Mouse (Mus musculus): ENCODE measurements at regions not wholly inside any gene's neighbourhood (a gene's known extent, or its start where the extent isn't known, plus 50 kb on each side); places are given as distances from the start of the nearest gene placed in this dataset.
A peak's percentile ranks its signal among the peaks of the same experiment; 100 is the strongest.
"Not testable (repeated sequence)": the region's sequence is repeated elsewhere in the genome, so short reads cannot be mapped to it uniquely, and the experiment has no call there.

- H3K4me1 ChIP-seq; H3K4me2 ChIP-seq; H3K4me3 ChIP-seq; H3K36me3 ChIP-seq; H3K9me3 ChIP-seq (replicated peaks); H3K27me3 ChIP-seq (replicated peaks); H3K9ac ChIP-seq; H3K27ac ChIP-seq; ATAC-seq: not testable (repeated sequence)
- 45% methylated on average over 6 of the region's 6 CpGs for WGBS (ENCODE audit: insufficient replicate concordance)
These were observed 448.6 kb upstream of the Cobl start for GRCm38 (mm10) chr11:12913401-12913800.

- peak; percentile 42; the same call in 1 of the 2 replicates for ATAC-seq
- Histone ChIP-seq H3K4me2 (no peak overlapping the region), H3K9me3 (replicated peaks) (no peaks in the 10 kb centered on the region), H3K4me1 (no peaks in the 10 kb centered on the region), H3K27me3 (replicated peaks) (no peaks in the 10 kb centered on the region), H3K4me3 (no peak overlapping the region), H3K36me3 (no peaks in the 10 kb centered on the region), H3K27ac (no peak overlapping the region), H3K9ac (no peak overlapping the region)
- 29% methylated on average over 1 of the region's 1 CpGs for WGBS (ENCODE audit: insufficient replicate concordance)
These were observed 409.0 kb upstream of the Cobl start for GRCm38 (mm10) chr11:12873712-12874111.

GRCm38 (mm10) chr11:12872802-12873201 is 408.0 kb upstream of the Cobl start:
- 54% methylated on average over 2 of the region's 2 CpGs for WGBS (ENCODE audit: insufficient replicate concordance)

GRCm38 (mm10) chr11:12872399-12872798 is 407.6 kb upstream of the Cobl start:
- no peak for ATAC-seq

More at GRCm38 (mm10) chr11:12872802-12873201, 408.0 kb upstream of the Cobl start:
- no peaks in the 10 kb centered on the region for H3K27me3 ChIP-seq (replicated peaks)
- H3K36me3 ChIP-seq, result no peaks in the 10 kb centered on the region
- H3K27ac ChIP-seq, result no peak overlapping the region
- H3K4me2 ChIP-seq, result no peak overlapping the region
- H3K4me1 ChIP-seq, result no peaks in the 10 kb centered on the region
- no peaks in the 10 kb centered on the region for H3K9me3 ChIP-seq (replicated peaks)
- ATAC-seq, result peak; percentile 72
- no peak overlapping the region for H3K9ac ChIP-seq
- H3K4me3 ChIP-seq, result no peak overlapping the region

GRCm38 (mm10) chr11:12867541-12867940 is 402.8 kb upstream of the Cobl start:
- H3K4me3 ChIP-seq, result no peak overlapping the region
- H3K9me3 ChIP-seq (replicated peaks), result no peaks in the 10 kb centered on the region
- no peaks in the 10 kb centered on the region for H3K36me3 ChIP-seq
- H3K4me2 ChIP-seq, result no peak overlapping the region
- H3K4me1 ChIP-seq, result no peaks in the 10 kb centered on the region
- no peak overlapping the region for H3K9ac ChIP-seq
- ATAC-seq, result no peak
- H3K27me3 ChIP-seq (replicated peaks), result no peaks in the 10 kb centered on the region
- no peak overlapping the region for H3K27ac ChIP-seq

More at GRCm38 (mm10) chr11:12872399-12872798, 407.6 kb upstream of the Cobl start:
- no peaks in the 10 kb centered on the region for H3K36me3 ChIP-seq
- no peaks in the 10 kb centered on the region for H3K9me3 ChIP-seq (replicated peaks)
- no peaks in the 10 kb centered on the region for H3K4me1 ChIP-seq
- no peak overlapping the region for H3K9ac ChIP-seq
- H3K4me3 ChIP-seq, result no peak overlapping the region
- peak overlapping the region; percentile 48; the same call in 1 of the 2 replicates for H3K27ac ChIP-seq
- no peak overlapping the region for H3K4me2 ChIP-seq
- WGBS (ENCODE audit: insufficient replicate concordance), result 0% methylated on average over 1 of the region's 1 CpGs
- no peaks in the 10 kb centered on the region for H3K27me3 ChIP-seq (replicated peaks)

- no peak overlapping the region for H3K4me2 ChIP-seq
- no peaks in the 10 kb centered on the region for H3K36me3 ChIP-seq
- no peak overlapping the region for H3K4me3 ChIP-seq
- no peak overlapping the region for H3K9ac ChIP-seq
- ATAC-seq, result no peak
- no peaks in the 10 kb centered on the region for H3K27me3 ChIP-seq (replicated peaks)
- no peaks in the 10 kb centered on the region for H3K9me3 ChIP-seq (replicated peaks)
- no peaks in the 10 kb centered on the region for H3K4me1 ChIP-seq
- no peak overlapping the region for H3K27ac ChIP-seq
- WGBS (ENCODE audit: insufficient replicate concordance), result 62% methylated on average over 2 of the region's 2 CpGs
These were observed 400.4 kb upstream of the Cobl start for GRCm38 (mm10) chr11:12865034-12865620.

- no peak overlapping the region for H3K4me3 ChIP-seq
- ATAC-seq, result no peak
- 32% methylated on average over 1 of the region's 1 CpGs for WGBS (ENCODE audit: insufficient replicate concordance)
- no peaks in the 10 kb centered on the region for H3K4me1 ChIP-seq
- no peaks in the 10 kb centered on the region for H3K36me3 ChIP-seq
- no peaks in the 10 kb centered on the region for H3K27me3 ChIP-seq (replicated peaks)
- no peak overlapping the region for H3K27ac ChIP-seq
- H3K9ac ChIP-seq, result no peak overlapping the region
- no peak overlapping the region for H3K4me2 ChIP-seq
- no peaks in the 10 kb centered on the region for H3K9me3 ChIP-seq (replicated peaks)
These were observed 394.7 kb upstream of the Cobl start for GRCm38 (mm10) chr11:12859344-12859930.

GRCm38 (mm10) chr11:12858274-12858884 is 393.6 kb upstream of the Cobl start:
- no peaks in the 10 kb centered on the region for H3K36me3 ChIP-seq
- peak; percentile 51 for ATAC-seq
- 76% methylated on average over 2 of the region's 2 CpGs for WGBS (ENCODE audit: insufficient replicate concordance)

GRCm38 (mm10) chr11:12857358-12858199 is 392.8 kb upstream of the Cobl start:
- whole genome bisulfite sequencing (ENCODE audit: insufficient replicate concordance), result 55% methylated on average over 6 of the region's 6 CpGs
- H3K36me3 ChIP-seq, result no peaks in the 10 kb centered on the region
- no peak overlapping the region for H3K4me2 ChIP-seq
- no peaks in the 10 kb centered on the region for H3K9me3 ChIP-seq (replicated peaks)
- H3K27ac ChIP-seq, result no peak overlapping the region
- no peak overlapping the region for H3K9ac ChIP-seq
- no peaks in the 10 kb centered on the region for H3K27me3 ChIP-seq (replicated peaks)
- H3K4me1 ChIP-seq, result no peaks in the 10 kb centered on the region
- peak; percentile 21; the same call in 1 of the 2 replicates for ATAC-seq
- no peak overlapping the region for H3K4me3 ChIP-seq

More at GRCm38 (mm10) chr11:12858274-12858884, 393.6 kb upstream of the Cobl start:
- Histone ChIP-seq H3K4me2 (no peak overlapping the region), H3K9me3 (replicated peaks) (no peaks in the 10 kb centered on the region), H3K4me3 (no peak overlapping the region), H3K9ac (no peak overlapping the region), H3K4me1 (no peaks in the 10 kb centered on the region), H3K27ac (no peak overlapping the region), H3K27me3 (replicated peaks) (no peaks in the 10 kb centered on the region)

- H3K9me3 ChIP-seq (replicated peaks), result no peaks in the 10 kb centered on the region
- ATAC-seq, result no peak
- H3K36me3 ChIP-seq, result no peaks in the 10 kb centered on the region
- H3K4me2 ChIP-seq, result no peak overlapping the region
- H3K9ac ChIP-seq, result no peak overlapping the region
- no peaks in the 10 kb centered on the region for H3K4me1 ChIP-seq
- no peak overlapping the region for H3K4me3 ChIP-seq
- no peak overlapping the region for H3K27ac ChIP-seq
- no peaks in the 10 kb centered on the region for H3K27me3 ChIP-seq (replicated peaks)
These were observed 383.0 kb upstream of the Cobl start for GRCm38 (mm10) chr11:12847793-12848192.

- no peak overlapping the region for H3K4me3 ChIP-seq
- H3K9me3 ChIP-seq (replicated peaks), result no peaks in the 10 kb centered on the region
- H3K27ac ChIP-seq, result no peak overlapping the region
- no peak overlapping the region for H3K9ac ChIP-seq
- no peaks in the 10 kb centered on the region for H3K4me1 ChIP-seq
- ATAC-seq, result no peak
- no peaks in the 10 kb centered on the region for H3K36me3 ChIP-seq
- H3K4me2 ChIP-seq, result no peak overlapping the region
- H3K27me3 ChIP-seq (replicated peaks), result no peaks in the 10 kb centered on the region
These were observed 379.1 kb upstream of the Cobl start for GRCm38 (mm10) chr11:12843631-12844423.
